Mouse (Mus musculus): ENCODE results near the gene Gm9918. TPM values are rescaled to one million over a fixed set of nuclear protein-coding genes. Genes with fewer than 3 reads are reported as not detected.

The Gm9918 gene
- polyA plus RNA-seq, 1 experiment from 2014 or later, result 1.1 TPM

GRCm38 (mm10) chr15:102247252-102248130 lies 22.9 kb upstream of the Gm9918 start:
- peak; percentile 12; the same call in 1 of the 2 replicates for ATAC-seq (ENCODE audit: insufficient number of reproducible peaks, insufficient read depth, low FRiP score, low TSS enrichment)
- Histone ChIP-seq H3K4me2 (replicated peaks) (peak overlapping the region; percentile 93), H3K9ac (peak overlapping the region; percentile 64), H3K27ac (peak overlapping the region; percentile 99), H3K36me3 (peaks cover 21% of the 10 kb centered on the region), H3K9me3 (no peaks in the 10 kb centered on the region), H3K27me3 (no peaks in the 10 kb centered on the region), H3K4me1 (peaks cover 68% of the 10 kb centered on the region), H3K4me3 (peak overlapping the region; percentile 60)
- under 1% methylated on average over 64 of the region's 65 CpGs for WGBS

DNA sequence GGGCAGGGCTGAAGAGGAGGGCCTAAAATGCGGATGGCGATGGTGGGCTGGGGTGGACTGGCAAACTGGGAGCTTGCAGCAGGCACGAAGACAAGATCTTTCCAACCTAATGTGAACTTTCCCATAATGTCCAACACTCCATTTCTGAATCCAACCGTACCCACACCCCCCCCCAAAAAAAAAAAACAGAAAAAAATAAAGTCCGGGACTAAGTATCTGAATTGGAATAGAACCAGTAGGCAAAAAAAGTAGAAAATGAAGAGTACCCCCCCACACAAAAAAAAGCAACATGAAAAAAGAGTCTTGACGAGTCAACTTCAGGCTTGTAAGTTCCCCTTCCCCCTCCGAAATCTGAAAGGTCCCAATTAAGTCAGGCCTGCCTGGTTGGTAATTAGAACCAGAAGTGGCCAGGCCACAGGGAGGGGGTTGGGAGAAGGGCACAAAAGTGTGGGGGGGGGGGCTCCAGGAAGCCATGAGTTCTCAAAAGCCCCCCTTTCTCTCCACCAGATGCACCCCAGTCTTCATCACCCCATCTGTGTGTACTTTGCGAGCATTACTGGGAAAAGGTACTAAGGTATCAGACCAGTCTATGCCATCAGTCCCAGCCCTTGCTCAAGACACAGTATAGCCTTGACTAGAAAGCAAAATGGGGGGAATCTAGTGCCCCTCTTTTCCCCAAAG lies 22.1 kb upstream of the Gm9918 start:
- Histone ChIP-seq H3K4me1 (peaks cover 66% of the 10 kb centered on the region), H3K4me3 (peak overlapping the region; percentile 60), H3K4me2 (replicated peaks) (peak overlapping the region; percentile 93), H3K9me3 (no peaks in the 10 kb centered on the region), H3K27ac (peak overlapping the region; percentile 99), H3K27me3 (no peaks in the 10 kb centered on the region), H3K36me3 (peaks cover 24% of the 10 kb centered on the region), H3K9ac (peak overlapping the region; percentile 64)
- 2% methylated on average over 8 of the region's 8 CpGs for WGBS
- peak; percentile 28; the same call in 1 of the 2 replicates for ATAC-seq (ENCODE audit: insufficient number of reproducible peaks, insufficient read depth, low FRiP score, low TSS enrichment)

DNA sequence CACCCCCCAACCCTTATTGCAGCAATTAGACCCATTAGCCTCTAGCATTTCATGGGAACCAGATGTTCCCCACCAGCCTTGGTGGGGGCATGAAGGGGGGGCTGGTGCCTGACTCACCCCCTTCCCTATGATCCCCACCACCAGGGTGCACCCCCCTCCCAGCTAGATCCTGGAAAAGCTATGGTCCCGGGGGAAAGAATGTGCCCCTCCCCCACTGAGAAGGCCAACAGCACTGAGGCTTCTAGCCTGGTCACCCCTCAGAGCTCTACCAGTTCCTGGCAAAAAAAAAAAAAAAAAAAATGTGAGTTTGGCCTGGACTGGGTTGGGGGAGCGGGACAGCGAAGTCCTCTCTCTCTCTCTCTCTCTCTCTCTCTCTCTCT lies 21.6 kb upstream of the Gm9918 start:
- ATAC-seq (ENCODE audit: insufficient number of reproducible peaks, insufficient read depth, low FRiP score, low TSS enrichment), result 0 out of 2 replicates have a peak, but pooled peaks have one; percentile 0
- H3K4me1 ChIP-seq, result peaks cover 64% of the 10 kb centered on the region
- WGBS, result 0% methylated on average over 1 of the region's 3 CpGs

GRCm38 (mm10) chr15:102249251-102249691 lies 21.1 kb upstream of the Gm9918 start:
- Histone ChIP-seq H3K4me2 (replicated peaks) (peak overlapping the region; percentile 93), H3K4me3 (peak overlapping the region; percentile 60), H3K27me3 (no peaks in the 10 kb centered on the region), H3K9me3 (no peaks in the 10 kb centered on the region), H3K36me3 (peaks cover 31% of the 10 kb centered on the region), H3K9ac (peak overlapping the region; percentile 48), H3K4me1 (peaks cover 59% of the 10 kb centered on the region), H3K27ac (peak overlapping the region; percentile 99)
- WGBS, result 3% methylated on average over 10 of the region's 13 CpGs
- ATAC-seq (ENCODE audit: insufficient number of reproducible peaks, insufficient read depth, low FRiP score, low TSS enrichment), result peak; percentile 35

More for the DNA sequence above, 21.6 kb upstream of the Gm9918 start:
- Histone ChIP-seq H3K27me3 (no peaks in the 10 kb centered on the region), H3K27ac (peak overlapping the region; percentile 99), H3K4me2 (replicated peaks) (peak overlapping the region; percentile 93), H3K36me3 (peaks cover 30% of the 10 kb centered on the region), H3K4me3 (peak overlapping the region; percentile 60), H3K9ac (peak overlapping the region; percentile 33), H3K9me3 (no peaks in the 10 kb centered on the region)

GRCm38 (mm10) chr15:102249967-102250366 lies 20.4 kb upstream of the Gm9918 start:
- peaks cover 31% of the 10 kb centered on the region for H3K36me3 ChIP-seq
- H3K27ac ChIP-seq, result peak overlapping the region; percentile 99
- no peaks in the 10 kb centered on the region for H3K9me3 ChIP-seq
- H3K9ac ChIP-seq, result peak overlapping the region; percentile 48
- 23% methylated on average over 9 of the region's 9 CpGs for WGBS
- H3K4me3 ChIP-seq, result peak overlapping the region; percentile 60
- H3K4me2 ChIP-seq (replicated peaks), result peak overlapping the region; percentile 93
- no peaks in the 10 kb centered on the region for H3K27me3 ChIP-seq
- no peak for ATAC-seq (ENCODE audit: insufficient number of reproducible peaks, insufficient read depth, low FRiP score, low TSS enrichment)
- H3K4me1 ChIP-seq, result peaks cover 59% of the 10 kb centered on the region

GRCm38 (mm10) chr15:102250521-102250920 lies 19.8 kb upstream of the Gm9918 start:
- Histone ChIP-seq H3K4me2 (replicated peaks) (peak overlapping the region; percentile 93; the same call in 1 of the 2 replicates), H3K4me3 (no peak overlapping the region), H3K27ac (peak overlapping the region; percentile 99), H3K9ac (no peak overlapping the region), H3K4me1 (peaks cover 62% of the 10 kb centered on the region), H3K36me3 (peaks cover 31% of the 10 kb centered on the region), H3K9me3 (no peaks in the 10 kb centered on the region), H3K27me3 (no peaks in the 10 kb centered on the region)
- 46% methylated on average over 5 of the region's 5 CpGs for WGBS
- no peak for ATAC-seq (ENCODE audit: insufficient number of reproducible peaks, insufficient read depth, low FRiP score, low TSS enrichment)

- no peaks in the 10 kb centered on the region for H3K27me3 ChIP-seq
- ATAC-seq (ENCODE audit: insufficient number of reproducible peaks, insufficient read depth, low FRiP score, low TSS enrichment), result peak; percentile 28; the same call in 1 of the 2 replicates
Measured at GRCm38 (mm10) chr15:102255547-102256255, 14.7 kb upstream of the Gm9918 start.

GRCm38 (mm10) chr15:102256431-102257201 lies 13.7 kb upstream of the Gm9918 start:
- 2% methylated on average over 22 of the region's 22 CpGs for WGBS
- Histone ChIP-seq H3K27ac (peak overlapping the region; percentile 99), H3K4me3 (peak overlapping the region; percentile 73), H3K4me1 (peaks cover 62% of the 10 kb centered on the region), H3K4me2 (replicated peaks) (peak overlapping the region; percentile 84), H3K36me3 (peaks cover 18% of the 10 kb centered on the region), H3K9me3 (no peaks in the 10 kb centered on the region), H3K9ac (peak overlapping the region; percentile 95), H3K27me3 (no peaks in the 10 kb centered on the region)
- ATAC-seq (ENCODE audit: insufficient number of reproducible peaks, insufficient read depth, low FRiP score, low TSS enrichment), result no peak

More at GRCm38 (mm10) chr15:102255547-102256255, 14.7 kb upstream of the Gm9918 start:
- WGBS, result 18% methylated on average over 12 of the region's 14 CpGs
- Histone ChIP-seq H3K4me3 (peak overlapping the region; percentile 73), H3K36me3 (peaks cover 27% of the 10 kb centered on the region), H3K27ac (peak overlapping the region; percentile 99), H3K9ac (peak overlapping the region; percentile 95), H3K4me2 (replicated peaks) (peak overlapping the region; percentile 84), H3K9me3 (no peaks in the 10 kb centered on the region), H3K4me1 (peaks cover 70% of the 10 kb centered on the region)

GRCm38 (mm10) chr15:102257202-102258075 lies 12.9 kb upstream of the Gm9918 start, which contains the start of gene Rarg:
Gene Rarg (minus strand): TSS chr15:102257517.
- Histone ChIP-seq H3K4me1 (peaks cover 61% of the 10 kb centered on the region), H3K4me2 (replicated peaks) (peak within 1 kb of the TSS; percentile 84), H3K27me3 (no peaks in the 10 kb centered on the region), H3K9me3 (no peaks in the 10 kb centered on the region), H3K36me3 (peaks cover 10% of the 10 kb centered on the region), H3K9ac (peak within 1 kb of the TSS; percentile 95), H3K27ac (peak within 1 kb of the TSS; percentile 99), H3K4me3 (peak within 1 kb of the TSS; percentile 73)
- peak; percentile 57 for ATAC-seq (ENCODE audit: insufficient number of reproducible peaks, insufficient read depth, low FRiP score, low TSS enrichment)
- 1% methylated on average over 38 of the region's 46 CpGs for WGBS

GRCm38 (mm10) chr15:102258076-102258470 lies 12.3 kb upstream of the Gm9918 start:
- ATAC-seq (ENCODE audit: insufficient number of reproducible peaks, insufficient read depth, low FRiP score, low TSS enrichment), result peak; percentile 17; the same call in 1 of the 2 replicates

More at GRCm38 (mm10) chr15:102258076-102258470, 12.3 kb upstream of the Gm9918 start:
- H3K4me2 ChIP-seq (replicated peaks), result peak overlapping the region; percentile 84
- peak overlapping the region; percentile 95 for H3K9ac ChIP-seq
- peak overlapping the region; percentile 99 for H3K27ac ChIP-seq
- WGBS, result 2% methylated on average over 12 of the region's 12 CpGs
- 0 out of 2 replicates have a peak, but pooled peaks cover 8% of the 10 kb centered on the region for H3K36me3 ChIP-seq
- H3K9me3 ChIP-seq, result no peaks in the 10 kb centered on the region
- no peaks in the 10 kb centered on the region for H3K27me3 ChIP-seq
- peaks cover 60% of the 10 kb centered on the region for H3K4me1 ChIP-seq
- H3K4me3 ChIP-seq, result peak overlapping the region; percentile 73
